Mouse (Mus musculus) heart, adult 2 months (tissue): Measurements from ENCODE around the gene Gm20388. TPM values are rescaled to one million over a fixed set of nuclear protein-coding genes. Genes with fewer than 3 reads are reported as not detected.
A peak's percentile ranks its signal among the peaks of the same experiment; 100 is the strongest.

Experiments used
- DNase-seq, 2 experiments: peaks; one replicate each; pipeline ENCODE4 v3.0.0; 2021
- H3K27ac ChIP-seq: fragments of 200-600 bp; 2 replicates; pipeline ENCODE4 v1.8.1; 2022
- H3K27me3 ChIP-seq: fragments of 200-500 bp; 2 replicates; pipeline ENCODE4 v1.6.1; 2012; ENCODE audit warnings: mild to moderate bottlenecking, low read length, inconsistent platforms, mixed read lengths; ENCODE audit not compliant: control insufficient read depth, insufficient read depth
- H3K36me3 ChIP-seq: fragments of 200-500 bp; 2 replicates; pipeline ENCODE4 v1.6.1; 2012; ENCODE audit warnings: low read length, inconsistent platforms; ENCODE audit not compliant: control insufficient read depth, insufficient read depth
- H3K4me1 ChIP-seq: fragments of 200-500 bp; 2 replicates; pipeline ENCODE4 v1.6.1; 2011; ENCODE audit warnings: low read length; ENCODE audit not compliant: control insufficient read depth, insufficient read depth
- H3K4me3 ChIP-seq: fragments of 200-600 bp; 2 replicates; pipeline ENCODE4 v1.8.1; 2022
- H3K79me2 ChIP-seq: fragments of 200-500 bp; replicated peaks from 2 replicates; pipeline ENCODE4 v1.6.1; 2012; ENCODE audit warnings: mild to moderate bottlenecking, inconsistent platforms, low read length, moderate library complexity, mixed read lengths; ENCODE audit not compliant: control insufficient read depth, insufficient read depth
- H3K9ac ChIP-seq: fragments of 200-500 bp; 2 replicates; pipeline ENCODE4 v1.6.1; 2012; ENCODE audit warnings: low read depth, mild to moderate bottlenecking, control low read depth, inconsistent platforms, low read length, mixed read lengths
- CTCF ChIP-seq: fragments of 200-600 bp; IDR thresholded peaks from 2 replicates; pipeline ENCODE4 v1.8.1; 2022; ENCODE audit warnings: antibody characterized with exemption, mild to moderate bottlenecking, moderate library complexity
- EP300 ChIP-seq: fragments of 200-500 bp; IDR thresholded peaks from 2 replicates; pipeline ENCODE4 v1.6.1; 2011; ENCODE audit warnings: low read depth, low read length, control low read depth; ENCODE audit not compliant: insufficient read depth
- POLR2A ChIP-seq: fragments of 200-500 bp; IDR thresholded peaks from 2 replicates; pipeline ENCODE4 v1.6.1; 2011; ENCODE audit warnings: mild to moderate bottlenecking, low read depth, low read length, control low read depth; ENCODE audit not compliant: insufficient read depth
- WGBS: fragments of 180-500 bp; shearing (Covaris S2); methylation state at CpG from one replicate; pipeline ENCODE4 v1.1.7; 2018; 5-methylcytosine and 5-hydroxymethylcytosine counted together
- intact Hi-C: fragments of 180-260 bp; cut with DNase I; formaldehyde crosslinking; loops from one replicate; pipeline ENCODE4 v1.15.1; 2025
- polyA plus RNA-seq: library from polyadenylated mRNA; depleted of rRNA; stranded (reverse); fragments of >200 nt; gene quantifications from 2 replicates; pipeline ENCODE4 v1.2.3, GENCODE M21; 2012
- total RNA-seq, 2 experiments: library from RNA; stranded (reverse); gene quantifications; 2 replicates each; pipeline ENCODE4 v1.2.3; 2021

Gm20388 gene
- total and polyA plus RNA-seq, 3 experiments = 1.8 to 32.3 TPM; not detected in 1

GRCm38 (mm10) chr8:120550937-120551676 is 640.5 kb downstream of the Gm20388 start:
- WGBS = 58% methylated on average over 11 of the region's 11 CpGs
- Histone ChIP-seq H3K27me3 (no peaks in the 10 kb centered on the region), H3K36me3 (no peaks in the 10 kb centered on the region), H3K4me3 (no peak overlapping the region), H3K27ac (peak overlapping the region; percentile 67), H3K4me1 (peaks cover 14% of the 10 kb centered on the region), H3K79me2 (peaks cover 10% of the 10 kb centered on the region), H3K9ac (peak overlapping the region; percentile 33)
- intact Hi-C loops = no loop called here
- no peak for TF ChIP-seq EP300
- no peak for TF ChIP-seq POLR2A
- TF ChIP-seq CTCF = no peak
- DNase-seq = peak in 1 of 2 experiments; percentile 43

GRCm38 (mm10) chr8:120551677-120551980 is 641.0 kb downstream of the Gm20388 start:
- no peaks in the 10 kb centered on the region for H3K27me3 ChIP-seq
- DNase-seq = no peak
- WGBS = 80% methylated on average over 3 of the region's 3 CpGs
- no peak overlapping the region for H3K4me3 ChIP-seq
- no peaks in the 10 kb centered on the region for H3K36me3 ChIP-seq
- H3K79me2 ChIP-seq = peaks cover 10% of the 10 kb centered on the region
- H3K4me1 ChIP-seq = peaks cover 14% of the 10 kb centered on the region
- intact Hi-C loops = no loop called here
- no peak for TF ChIP-seq CTCF
- no peak for TF ChIP-seq EP300
- TF ChIP-seq POLR2A = no peak
- peak overlapping the region; percentile 67 for H3K27ac ChIP-seq
- H3K9ac ChIP-seq = no peak overlapping the region

- intact Hi-C loops = no loop called here
- 70% methylated on average over 11 of the region's 11 CpGs for WGBS
- peaks cover 10% of the 10 kb centered on the region for H3K79me2 ChIP-seq
- H3K27me3 ChIP-seq = no peaks in the 10 kb centered on the region
- TF ChIP-seq CTCF = no peak
- TF ChIP-seq EP300 = no peak
- no peak for TF ChIP-seq POLR2A
- no peaks in the 10 kb centered on the region for H3K36me3 ChIP-seq
- H3K27ac ChIP-seq = no peak overlapping the region
- H3K4me3 ChIP-seq = no peak overlapping the region
- H3K9ac ChIP-seq = no peak overlapping the region
- DNase-seq = no peak
- peaks cover 13% of the 10 kb centered on the region for H3K4me1 ChIP-seq
These were observed 641.9 kb downstream of the Gm20388 start for GRCm38 (mm10) chr8:120552509-120552908.

GRCm38 (mm10) chr8:120553441-120554123 is 642.9 kb downstream of the Gm20388 start:
- peaks cover 7% of the 10 kb centered on the region; the same call in 1 of the 2 replicates for H3K4me1 ChIP-seq
- H3K36me3 ChIP-seq = no peaks in the 10 kb centered on the region
- H3K4me3 ChIP-seq = no peak overlapping the region
- intact Hi-C loops = no loop called here
- DNase-seq = no peak
- H3K9ac ChIP-seq = no peak overlapping the region
- peaks cover 8% of the 10 kb centered on the region for H3K79me2 ChIP-seq
- H3K27ac ChIP-seq = no peak overlapping the region
- H3K27me3 ChIP-seq = no peaks in the 10 kb centered on the region
- TF ChIP-seq CTCF (no peak), EP300 (no peak), POLR2A (no peak)
- WGBS = 91% methylated on average over 24 of the region's 24 CpGs

GRCm38 (mm10) chr8:120554466-120555039 is 643.9 kb downstream of the Gm20388 start:
- no peaks in the 10 kb centered on the region for H3K27me3 ChIP-seq
- WGBS = 80% methylated on average over 18 of the region's 18 CpGs
- no peak overlapping the region for H3K4me3 ChIP-seq
- H3K27ac ChIP-seq = no peak overlapping the region
- H3K4me1 ChIP-seq = peaks cover 5% of the 10 kb centered on the region; the same call in 1 of the 2 replicates
- H3K9ac ChIP-seq = no peak overlapping the region
- H3K79me2 ChIP-seq = peaks cover 6% of the 10 kb centered on the region
- no peak for DNase-seq
- no peaks in the 10 kb centered on the region for H3K36me3 ChIP-seq
- TF ChIP-seq CTCF = no peak
- no peak for TF ChIP-seq POLR2A
- TF ChIP-seq EP300 = no peak
- intact Hi-C loops = no loop called here
